8 mouse cellular contexts compared by ENCODE assay signal in genomic region chr9:110448857-110449617, GRCm38 (mm10). TPM values are rescaled to one million over a fixed set of nuclear protein-coding genes. Genes with fewer than 3 reads are reported as not detected.
DNase-seq lines count a peak whose midpoint lies in the region; ATAC-seq and TF ChIP-seq lines count a peak whose summit lies in the region.

No protein-coding gene starts in this region.

- peak; percentile 95 for DNase-seq in 416B (ENCODE audit: low read depth)
- peak; percentile 64 to 79 for DNase-seq in adrenal gland, postnatal 36 days
- peak; percentile 92 for DNase-seq in embryonic facial prominence, embryonic 14.5 days (ENCODE audit: low spot score)
- DNase-seq in heart, adult 2 months: peak; percentile 67 to 72
- DNase-seq in kidney, adult 9 months: peak; percentile 77
- DNase-seq in spleen, postnatal 14 days (ENCODE audit: low spot score in 2 of 2): peak; percentile 24 to 69

- intact Hi-C loops in heart, adult 2 months (cut with DNase I): loop anchor here (5.0 kb wide), 1 partner anchor 183 kb away; no protein-coding TSS in a partner anchor

- TF ChIP-seq POLR2A in heart, adult 2 months (IDR thresholded peaks at IDR 0.05; ENCODE audit: insufficient read depth, low read depth, low read length): no peak

- 26% methylated on average over 11 of the region's 11 CpGs for WGBS in embryonic facial prominence, embryonic 14.5 days
- 16% methylated on average over 11 of the region's 11 CpGs for WGBS in heart, adult 2 months
- WGBS in limb, embryonic 13.5 days: 25% methylated on average over 11 of the region's 11 CpGs
- 28% methylated on average over 11 of the region's 11 CpGs for WGBS in midbrain, embryonic 16.5 days

- no peak overlapping the region for H3K4me3 ChIP-seq in embryonic facial prominence, embryonic 14.5 days (ENCODE audit: low read depth, low read length)
- no peak overlapping the region for H3K4me3 ChIP-seq in heart, adult 2 months
- H3K4me3 ChIP-seq in limb, embryonic 13.5 days: no peak overlapping the region
- no peak overlapping the region for H3K4me3 ChIP-seq in midbrain, embryonic 16.5 days (ENCODE audit: low read depth, low read length)

- peak; percentile 69; the same call in 1 of the 2 replicates for TF ChIP-seq EP300 in heart, adult 2 months (IDR thresholded peaks at IDR 0.05; ENCODE audit: insufficient read depth, low read depth, low read length)

- H3K4me2 ChIP-seq in embryonic facial prominence, embryonic 14.5 days (ENCODE audit: low read depth, low read length): no peak overlapping the region
- no peak overlapping the region for H3K4me2 ChIP-seq in limb, embryonic 13.5 days (replicated peaks)
- no peak overlapping the region for H3K4me2 ChIP-seq in midbrain, embryonic 16.5 days (ENCODE audit: low read length)

- H3K27ac ChIP-seq in embryonic facial prominence, embryonic 14.5 days (replicated peaks; ENCODE audit: low read depth, low read length): no peak overlapping the region
- H3K27ac ChIP-seq in heart, adult 2 months: no peak overlapping the region
- no peak overlapping the region for H3K27ac ChIP-seq in limb, embryonic 13.5 days
- no peak overlapping the region for H3K27ac ChIP-seq in midbrain, embryonic 16.5 days (ENCODE audit: low read length)

- no peaks in the 10 kb centered on the region for H3K9me3 ChIP-seq in embryonic facial prominence, embryonic 14.5 days (ENCODE audit: control insufficient read depth, low read length)
- H3K9me3 ChIP-seq in limb, embryonic 13.5 days: no peaks in the 10 kb centered on the region
- no peaks in the 10 kb centered on the region for H3K9me3 ChIP-seq in midbrain, embryonic 16.5 days (replicated peaks; ENCODE audit: control insufficient read depth, low read length, poor library complexity, severe bottlenecking)

- H3K36me3 ChIP-seq in embryonic facial prominence, embryonic 14.5 days (ENCODE audit: control insufficient read depth, insufficient read depth, low read length): peaks cover 13% of the 10 kb centered on the region; the same call in 1 of the 2 replicates
- H3K36me3 ChIP-seq in heart, adult 2 months (ENCODE audit: control insufficient read depth, insufficient read depth, low read length): no peaks in the 10 kb centered on the region
- peaks cover 29% of the 10 kb centered on the region for H3K36me3 ChIP-seq in limb, embryonic 13.5 days
- H3K36me3 ChIP-seq in midbrain, embryonic 16.5 days (ENCODE audit: control insufficient read depth, insufficient read depth, low read length): peaks cover 3% of the 10 kb centered on the region; the same call in 1 of the 2 replicates

- ATAC-seq in embryonic facial prominence, embryonic 14.5 days (ENCODE audit: low read depth): peak; percentile 89
- peak; percentile 87 for ATAC-seq in limb, embryonic 13.5 days (ENCODE audit: low FRiP score, low read depth)
- ATAC-seq in midbrain, embryonic 16.5 days: peak; percentile 80

- no peaks in the 10 kb centered on the region for H3K27me3 ChIP-seq in embryonic facial prominence, embryonic 14.5 days (replicated peaks; ENCODE audit: control insufficient read depth, insufficient read depth, low read length)
- H3K27me3 ChIP-seq in heart, adult 2 months (ENCODE audit: control insufficient read depth, insufficient read depth, low read length): no peaks in the 10 kb centered on the region
- H3K27me3 ChIP-seq in limb, embryonic 13.5 days: no peaks in the 10 kb centered on the region
- H3K27me3 ChIP-seq in midbrain, embryonic 16.5 days (ENCODE audit: control insufficient read depth, insufficient read depth, low read depth, low read length): no peaks in the 10 kb centered on the region

- H3K79me2 ChIP-seq in heart, adult 2 months (replicated peaks; ENCODE audit: control insufficient read depth, insufficient read depth, low read length): no peaks in the 10 kb centered on the region

- no peaks in the 10 kb centered on the region for H3K4me1 ChIP-seq in embryonic facial prominence, embryonic 14.5 days (ENCODE audit: control insufficient read depth, insufficient read depth, low read length)
- peaks cover 3% of the 10 kb centered on the region for H3K4me1 ChIP-seq in heart, adult 2 months (ENCODE audit: control insufficient read depth, insufficient read depth, low read length)
- H3K4me1 ChIP-seq in limb, embryonic 13.5 days: peaks cover 4% of the 10 kb centered on the region
- no peaks in the 10 kb centered on the region for H3K4me1 ChIP-seq in midbrain, embryonic 16.5 days (ENCODE audit: control insufficient read depth, insufficient read depth, low read length)

- TF ChIP-seq CTCF in heart, adult 2 months (IDR thresholded peaks at IDR 0.05): peak; percentile 79

- H3K9ac ChIP-seq in embryonic facial prominence, embryonic 14.5 days (ENCODE audit: low read depth, low read length): no peak overlapping the region
- no peak overlapping the region for H3K9ac ChIP-seq in heart, adult 2 months (ENCODE audit: low read depth, low read length)
- no peak overlapping the region for H3K9ac ChIP-seq in limb, embryonic 13.5 days
- no peak overlapping the region for H3K9ac ChIP-seq in midbrain, embryonic 16.5 days (ENCODE audit: low read depth, low read length)

RNA-seq across cellular contexts. Expression of gene Klhl18, which starts 27.5 kb away (rescaled TPM):
- 10 to 100 TPM in 1 of 2 experiments, 1 to 10 TPM in 1; 9.9 to 13.0 TPM for total RNA-seq in adrenal gland, postnatal 36 days (2021)
- 9.4 and 10.1 TPM in 2 replicates for polyA plus RNA-seq in embryonic facial prominence, embryonic 14.5 days (2014; fragmentation: Nextera tagmentation; extraction: Ambion mirVana)
- 10 to 100 TPM; 11.4 to 12.0 TPM for total RNA-seq in heart, adult 2 months (2021)
- 13.0 and 18.2 TPM in 2 replicates for polyA plus RNA-seq in heart, adult 2 months (2012; rRNA removed)
- polyA plus RNA-seq in limb, embryonic 13.5 days (2015; fragmentation: Nextera tagmentation; extraction: Ambion mirVana): 9.3 and 9.9 TPM in 2 replicates
- polyA plus RNA-seq in midbrain, embryonic 16.5 days (2015; fragmentation: Nextera tagmentation; extraction: Ambion mirVana): 29.1 and 32.2 TPM in 2 replicates

RNA-seq across cellular contexts. Expression of gene Kif9, which starts 27.7 kb away (rescaled TPM):
- total RNA-seq in adrenal gland, postnatal 36 days (2021): 1 to 10 TPM in 1 of 2 experiments, under 1 TPM in 1; 0.69 to 1.0 TPM
- 1.7 and 4.1 TPM in 2 replicates for polyA plus RNA-seq in embryonic facial prominence, embryonic 14.5 days (2014; fragmentation: Nextera tagmentation; extraction: Ambion mirVana)
- total RNA-seq in heart, adult 2 months (2021): under 1 TPM; 0.10 to 0.43 TPM
- polyA plus RNA-seq in heart, adult 2 months (2012; rRNA removed): 0.39 and 0.41 TPM in 2 replicates
- polyA plus RNA-seq in limb, embryonic 13.5 days (2015; fragmentation: Nextera tagmentation; extraction: Ambion mirVana): 1.1 TPM in 2 replicates
- 4.7 and 5.4 TPM in 2 replicates for polyA plus RNA-seq in midbrain, embryonic 16.5 days (2015; fragmentation: Nextera tagmentation; extraction: Ambion mirVana)

RNA-seq across cellular contexts. Expression of gene Ngp, which starts 29.5 kb away (rescaled TPM):
- not detected for total RNA-seq in adrenal gland, postnatal 36 days (2021)
- polyA plus RNA-seq in embryonic facial prominence, embryonic 14.5 days (2014; fragmentation: Nextera tagmentation; extraction: Ambion mirVana): 7.4 and 10.8 TPM in 2 replicates
- not detected for total RNA-seq in heart, adult 2 months (2021)
- polyA plus RNA-seq in heart, adult 2 months (2012; rRNA removed): 0.94 and 0.96 TPM in 2 replicates
- polyA plus RNA-seq in limb, embryonic 13.5 days (2015; fragmentation: Nextera tagmentation; extraction: Ambion mirVana): 0.97 and 0.98 TPM in 2 replicates
- polyA plus RNA-seq in midbrain, embryonic 16.5 days (2015; fragmentation: Nextera tagmentation; extraction: Ambion mirVana): 0.80 and 1.4 TPM in 2 replicates

RNA-seq across cellular contexts. Expression of gene Ptpn23, which starts 41.0 kb away (rescaled TPM):
- 10 to 100 TPM; 50.5 to 82.0 TPM for total RNA-seq in adrenal gland, postnatal 36 days (2021)
- polyA plus RNA-seq in embryonic facial prominence, embryonic 14.5 days (2014; fragmentation: Nextera tagmentation; extraction: Ambion mirVana): 15.3 and 16.6 TPM in 2 replicates
- total RNA-seq in heart, adult 2 months (2021): 10 to 100 TPM; 12.9 to 15.2 TPM
- polyA plus RNA-seq in heart, adult 2 months (2012; rRNA removed): 10.5 and 15.4 TPM in 2 replicates
- polyA plus RNA-seq in limb, embryonic 13.5 days (2015; fragmentation: Nextera tagmentation; extraction: Ambion mirVana): 17.7 and 17.9 TPM in 2 replicates
- 18.5 and 24.0 TPM in 2 replicates for polyA plus RNA-seq in midbrain, embryonic 16.5 days (2015; fragmentation: Nextera tagmentation; extraction: Ambion mirVana)
